Comparison of ENCODE assay signal across 9 mouse cellular contexts in genomic region chr12:111705186-111705973, GRCm38 (mm10). TPM values are rescaled to one million over a fixed set of nuclear protein-coding genes. Genes with fewer than 3 reads are reported as not detected.
DNase-seq lines count a peak whose midpoint lies in the region; ATAC-seq and TF ChIP-seq lines count a peak whose summit lies in the region.
"Had no signal": no experiment of that assay in that cellular context is flagged by ENCODE, and none has a peak within 500 bp of the region (broad histone marks: within the 10 kb centered on the region; RNA-seq: fewer than 3 reads in every experiment).

No protein-coding gene starts in this region.

- 0 out of 2 replicates have a peak overlapping the region, but pooled peaks have one; percentile 27 for H3K9ac ChIP-seq in embryonic facial prominence, embryonic 14.5 days (ENCODE audit: low read depth, low read length)
- no peak overlapping the region for H3K9ac ChIP-seq in lung, embryonic 14.5 days

- no peak overlapping the region for H3K4me3 ChIP-seq in embryonic facial prominence, embryonic 14.5 days (ENCODE audit: low read depth, low read length)
- no peak overlapping the region for H3K4me3 ChIP-seq in lung, embryonic 14.5 days (ENCODE audit: low read depth, low read length)
- H3K4me3 ChIP-seq: erythroblast, embryonic 14.5 days had no signal

- no peak overlapping the region for H3K4me2 ChIP-seq in embryonic facial prominence, embryonic 14.5 days (ENCODE audit: low read depth, low read length)
- H3K4me2 ChIP-seq in lung, embryonic 14.5 days = no peak overlapping the region

- no peak for TF ChIP-seq CTCF in lung, embryonic 14.5 days (IDR thresholded peaks at IDR 0.05; ENCODE audit: low read depth)

- no peaks in the 10 kb centered on the region for H3K9me3 ChIP-seq in embryonic facial prominence, embryonic 14.5 days (ENCODE audit: control insufficient read depth, low read length)
- no peaks in the 10 kb centered on the region for H3K9me3 ChIP-seq in lung, embryonic 14.5 days (ENCODE audit: low read depth, low read length)

- 61% methylated on average over 15 of the region's 15 CpGs for WGBS in embryonic facial prominence, embryonic 14.5 days
- WGBS in lung, embryonic 14.5 days = 35% methylated on average over 15 of the region's 15 CpGs

- peaks cover 10% of the 10 kb centered on the region for H3K4me1 ChIP-seq in embryonic facial prominence, embryonic 14.5 days (ENCODE audit: control insufficient read depth, insufficient read depth, low read length)
- peaks cover 9% of the 10 kb centered on the region; the same call in 1 of the 2 replicates for H3K4me1 ChIP-seq in lung, embryonic 14.5 days (ENCODE audit: insufficient read depth)

- peak overlapping the region; percentile 39 for H3K27ac ChIP-seq in embryonic facial prominence, embryonic 14.5 days (replicated peaks; ENCODE audit: low read depth, low read length)
- H3K27ac ChIP-seq in lung, embryonic 14.5 days (ENCODE audit: low read depth) = peak overlapping the region; percentile 20; the same call in 1 of the 2 replicates

- 0 out of 2 replicates have a peak, but pooled peaks have one; percentile 1 for ATAC-seq in frontal cortex, adult (ENCODE audit: low TSS enrichment)
- 0 out of 2 replicates have a peak, but pooled peaks have one; percentile 13 for ATAC-seq in embryonic facial prominence, embryonic 14.5 days (ENCODE audit: low read depth)
- no peak for ATAC-seq in lung, embryonic 14.5 days (ENCODE audit: insufficient read depth)

- intact Hi-C loops in heart, postnatal 25 days (cut with DNase I) = no loop called here

- H3K36me3 ChIP-seq in embryonic facial prominence, embryonic 14.5 days (ENCODE audit: control insufficient read depth, insufficient read depth, low read length) = peaks cover 35% of the 10 kb centered on the region
- H3K36me3 ChIP-seq in lung, embryonic 14.5 days (ENCODE audit: insufficient read depth) = peaks cover 32% of the 10 kb centered on the region

- DNase-seq in frontal cortex, adult 2 months (ENCODE audit: extremely low spot score in 1 of 2, low spot score in 1 of 2) = no peak
- no peak for DNase-seq in embryonic facial prominence, embryonic 14.5 days (ENCODE audit: low spot score)
- peak; percentile 85 for DNase-seq in heart, postnatal 25 days (ENCODE audit: low spot score)
- DNase-seq in lung, embryonic 14.5 days = peak; percentile 37
- DNase-seq in retina, postnatal 1 day = no peak
- no peak for DNase-seq in natural killer cell, adult 2 months (ENCODE audit: low spot score in 2 of 2)
- DNase-seq in thymus, postnatal 4 days = no peak

- H3K27me3 ChIP-seq in embryonic facial prominence, embryonic 14.5 days (replicated peaks; ENCODE audit: control insufficient read depth, insufficient read depth, low read length) = no peaks in the 10 kb centered on the region
- no peaks in the 10 kb centered on the region for H3K27me3 ChIP-seq in lung, embryonic 14.5 days (ENCODE audit: insufficient read depth, low read length)

RNA-seq across cellular contexts. Expression of gene Bag5, which starts 7.7 kb away (rescaled TPM):
- 54.7 and 55.0 TPM in 2 replicates for polyA plus RNA-seq in frontal cortex, adult 2 months (2012; rRNA removed)
- polyA plus RNA-seq in embryonic facial prominence, embryonic 14.5 days (2014; fragmentation: Nextera tagmentation; extraction: Ambion mirVana) = 59.0 and 61.5 TPM in 2 replicates
- 10 to 100 TPM; 19.4 to 21.2 TPM for total RNA-seq in heart, postnatal 25 days (2021)
- polyA plus RNA-seq in lung, embryonic 14.5 days (2014; fragmentation: Nextera tagmentation; extraction: Ambion mirVana) = 51.5 and 53.2 TPM in 2 replicates

RNA-seq across cellular contexts. Expression of gene Apopt1, which starts 7.7 kb away (rescaled TPM):
- 50.6 and 53.8 TPM in 2 replicates for polyA plus RNA-seq in frontal cortex, adult 2 months (2012; rRNA removed)
- 46.6 and 48.0 TPM in 2 replicates for polyA plus RNA-seq in embryonic facial prominence, embryonic 14.5 days (2014; fragmentation: Nextera tagmentation; extraction: Ambion mirVana)
- total RNA-seq in heart, postnatal 25 days (2021) = 10 to 100 TPM; 32.1 to 36.4 TPM
- polyA plus RNA-seq in lung, embryonic 14.5 days (2014; fragmentation: Nextera tagmentation; extraction: Ambion mirVana) = 53.3 and 57.3 TPM in 2 replicates

RNA-seq across cellular contexts. Expression of gene Trmt61a, which starts 27.5 kb away (rescaled TPM):
- polyA plus RNA-seq in frontal cortex, adult 2 months (2012; rRNA removed) = 21.0 and 21.9 TPM in 2 replicates
- polyA plus RNA-seq in embryonic facial prominence, embryonic 14.5 days (2014; fragmentation: Nextera tagmentation; extraction: Ambion mirVana) = 5.8 and 7.9 TPM in 2 replicates
- total RNA-seq in heart, postnatal 25 days (2021) = 1 to 10 TPM; 4.4 to 5.7 TPM
- 8.7 and 9.3 TPM in 2 replicates for polyA plus RNA-seq in lung, embryonic 14.5 days (2014; fragmentation: Nextera tagmentation; extraction: Ambion mirVana)

RNA-seq across cellular contexts. Expression of gene Ckb, which starts 33.2 kb away (rescaled TPM):
- polyA plus RNA-seq in frontal cortex, adult 2 months (2012; rRNA removed) = 3,871 and 4,147 TPM in 2 replicates
- 206 and 208 TPM in 2 replicates for polyA plus RNA-seq in embryonic facial prominence, embryonic 14.5 days (2014; fragmentation: Nextera tagmentation; extraction: Ambion mirVana)
- 10 to 100 TPM; 91.2 to 98.8 TPM for total RNA-seq in heart, postnatal 25 days (2021)
- polyA plus RNA-seq in lung, embryonic 14.5 days (2014; fragmentation: Nextera tagmentation; extraction: Ambion mirVana) = 210 and 217 TPM in 2 replicates

RNA-seq across cellular contexts. Expression of gene Klc1, which starts 53.3 kb away (rescaled TPM):
- 916 and 954 TPM in 2 replicates for polyA plus RNA-seq in frontal cortex, adult 2 months (2012; rRNA removed)
- 128 and 137 TPM in 2 replicates for polyA plus RNA-seq in embryonic facial prominence, embryonic 14.5 days (2014; fragmentation: Nextera tagmentation; extraction: Ambion mirVana)
- total RNA-seq in heart, postnatal 25 days (2021) = 10 to 100 TPM; 94.5 to 95.3 TPM
- 90.5 and 96.7 TPM in 2 replicates for polyA plus RNA-seq in lung, embryonic 14.5 days (2014; fragmentation: Nextera tagmentation; extraction: Ambion mirVana)

Comparison
In these comparisons a context has a peak if more than half of its experiments do, and no peak if none do; other contexts are left out.
1. DNase-seq: peak in heart, postnatal 25 days (single experiment) and lung, embryonic 14.5 days (single experiment); none in frontal cortex, adult 2 months (0 of 2), embryonic facial prominence, embryonic 14.5 days (single experiment), retina, postnatal 1 day (single experiment), natural killer cell, adult 2 months (0 of 2) and thymus, postnatal 4 days (single experiment).